Comparison of ENCODE assay signal across 9 mouse cellular contexts in genomic region chr19:37018931-37019330, GRCm38 (mm10).
DNase-seq lines count a peak whose midpoint lies in the region; ATAC-seq lines count a peak whose summit lies in the region.
"Had no signal": no experiment of that assay in that cellular context is flagged by ENCODE, and none has a peak within 500 bp of the region (broad histone marks: within the 10 kb centered on the region; RNA-seq: fewer than 3 reads in every experiment).

No protein-coding gene starts in this region.

- 0 out of 2 replicates have a peak, but pooled peaks cover 3% of the 10 kb centered on the region for H3K4me1 ChIP-seq in neural tube, embryonic 11.5 days (ENCODE audit: control insufficient read depth, insufficient read depth, low read length)
- H3K4me1 ChIP-seq in liver, embryonic 12.5 days: peaks cover 28% of the 10 kb centered on the region

- peak overlapping the region; percentile 31 for H3K4me3 ChIP-seq in neural tube, embryonic 11.5 days (ENCODE audit: low read depth, low read length)
- H3K4me3 ChIP-seq in liver, embryonic 12.5 days: peak overlapping the region; percentile 62

- peak; percentile 34 for DNase-seq in CD4-positive, CD25-positive, alpha-beta regulatory T cell, adult 2 months (ENCODE audit: low read depth, low spot score)
- DNase-seq in neural tube, embryonic 11.5 days (ENCODE audit: low spot score): no peak
- no peak for DNase-seq in neural tube, embryonic 10.5 days (ENCODE audit: extremely low spot score, low spot score)
- DNase-seq in left cerebral cortex, postnatal 10 days (ENCODE audit: extremely low spot score in 1 of 2, low spot score in 2 of 2): no peak
- DNase-seq in left cerebral cortex, adult 18-20 months (ENCODE audit: low spot score in 2 of 2): no peak
- DNase-seq in right cerebral cortex, postnatal 14 days: no peak
- DNase-seq: right cerebral cortex, adult 18-20 months had no signal

- H3K4me2 ChIP-seq in neural tube, embryonic 11.5 days (ENCODE audit: low read depth): peak overlapping the region; percentile 41
- peak overlapping the region; percentile 84 for H3K4me2 ChIP-seq in liver, embryonic 12.5 days

- H3K27me3 ChIP-seq in neural tube, embryonic 11.5 days (ENCODE audit: control insufficient read depth, insufficient read depth, low read length): no peaks in the 10 kb centered on the region
- no peaks in the 10 kb centered on the region for H3K27me3 ChIP-seq in liver, embryonic 12.5 days (replicated peaks)

- no peak overlapping the region for H3K27ac ChIP-seq in neural tube, embryonic 11.5 days (ENCODE audit: low read depth, low read length)
- H3K27ac ChIP-seq in liver, embryonic 12.5 days: no peak overlapping the region

- H3K9ac ChIP-seq in neural tube, embryonic 11.5 days (ENCODE audit: low read length): peak overlapping the region; percentile 27
- peak overlapping the region; percentile 66; the same call in 1 of the 2 replicates for H3K9ac ChIP-seq in liver, embryonic 12.5 days

- 65% methylated on average over 5 of the region's 5 CpGs for WGBS in neural tube, embryonic 11.5 days
- WGBS in liver, embryonic 12.5 days (ENCODE audit: insufficient replicate concordance): 59% methylated on average over 5 of the region's 5 CpGs

- intact Hi-C loops in left cerebral cortex, postnatal 10 days (cut with DNase I): no loop called here

- H3K36me3 ChIP-seq in neural tube, embryonic 11.5 days (ENCODE audit: control insufficient read depth, insufficient read depth, low read length): no peaks in the 10 kb centered on the region; the same call in 1 of the 2 replicates
- H3K36me3 ChIP-seq in liver, embryonic 12.5 days: peaks cover 9% of the 10 kb centered on the region

- no peaks in the 10 kb centered on the region; the same call in 1 of the 2 replicates for H3K9me3 ChIP-seq in neural tube, embryonic 11.5 days (ENCODE audit: control insufficient read depth, low read length)
- no peaks in the 10 kb centered on the region for H3K9me3 ChIP-seq in liver, embryonic 12.5 days (replicated peaks)

- no peak for ATAC-seq in CD4-positive, CD25-positive, alpha-beta regulatory T cell, adult 4 months
- ATAC-seq in neural tube, embryonic 11.5 days (ENCODE audit: insufficient read depth, low FRiP score, low TSS enrichment): no peak
- peak; percentile 25; the same call in 1 of the 2 replicates for ATAC-seq in liver, embryonic 12.5 days
